Mouse (Mus musculus) testis, postnatal 10 days (tissue): ENCODE data around the gene Pgam2.
A peak's percentile ranks its signal among the peaks of the same experiment; 100 is the strongest.

ENCODE experiments used
- DNase-seq: peaks from one replicate; pipeline ENCODE4 v3.0.0; 2021; ENCODE audit warnings: low spot score

Pgam2 gene

DNA sequence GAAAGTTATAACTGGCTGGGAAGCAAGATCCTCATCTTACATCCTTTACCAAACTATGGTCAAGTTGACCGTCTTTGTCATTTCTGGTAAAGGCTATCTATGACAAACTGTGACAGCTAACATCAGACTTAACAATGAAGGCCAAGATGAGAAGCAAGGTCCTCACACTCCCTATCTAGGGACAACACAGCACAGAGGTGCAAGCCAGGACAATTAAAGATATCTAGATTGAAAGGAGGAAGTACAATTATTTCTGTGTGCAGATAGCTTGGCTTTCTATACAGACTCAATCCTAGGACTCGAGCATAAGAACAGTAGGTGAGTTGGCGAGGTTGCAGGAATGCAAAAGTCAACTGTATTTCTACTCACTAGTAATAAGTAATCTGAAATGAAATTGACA lies 2.2 kb upstream of the Pgam2 start:
- DNase-seq, result no peak

DNA sequence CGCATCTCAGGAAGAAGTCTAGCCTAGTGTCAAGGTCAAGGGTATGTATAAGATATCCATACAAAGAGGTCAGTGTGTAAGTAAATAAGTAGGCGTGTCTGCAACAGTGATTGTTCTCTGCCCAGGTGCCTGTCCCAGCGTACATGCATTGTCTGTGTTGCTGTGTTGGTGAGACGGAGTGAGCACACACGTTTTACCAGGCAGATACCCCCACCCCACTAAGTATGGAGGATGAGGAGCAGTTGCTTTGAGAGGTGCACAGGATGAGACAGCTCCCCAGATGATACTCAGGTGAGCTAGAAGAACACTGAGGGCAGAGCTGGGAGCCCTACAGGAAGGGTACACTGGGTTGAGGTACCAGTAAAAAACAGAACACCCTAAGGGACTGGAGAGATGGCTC lies 641 bp upstream of the Pgam2 start:
- DNase-seq, result no peak

- no peak for DNase-seq
Observed at GRCm38 (mm10) chr11:5802457-5803217, 896 bp downstream of the Pgam2 start.

DNA sequence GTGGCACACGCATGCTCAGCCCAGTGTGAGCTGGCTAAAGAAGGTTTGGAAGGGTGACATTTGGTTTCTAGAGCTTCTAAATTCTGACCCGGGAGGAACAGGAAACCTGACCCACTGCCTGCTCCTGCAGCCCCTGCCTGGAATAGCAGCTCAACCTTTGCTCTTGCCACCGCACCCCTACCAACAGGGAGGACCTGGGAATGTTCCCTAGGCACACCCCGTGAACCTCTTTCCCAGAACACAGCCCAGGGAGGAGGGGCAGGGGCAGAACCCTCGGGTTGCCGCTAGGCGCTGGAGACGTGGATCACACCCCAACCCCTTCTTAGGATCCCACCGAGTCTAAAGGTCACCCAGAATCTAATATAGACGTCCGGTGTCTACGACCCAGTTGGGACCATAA lies 1.5 kb downstream of the Pgam2 start:
- DNase-seq, result no peak

DNA sequence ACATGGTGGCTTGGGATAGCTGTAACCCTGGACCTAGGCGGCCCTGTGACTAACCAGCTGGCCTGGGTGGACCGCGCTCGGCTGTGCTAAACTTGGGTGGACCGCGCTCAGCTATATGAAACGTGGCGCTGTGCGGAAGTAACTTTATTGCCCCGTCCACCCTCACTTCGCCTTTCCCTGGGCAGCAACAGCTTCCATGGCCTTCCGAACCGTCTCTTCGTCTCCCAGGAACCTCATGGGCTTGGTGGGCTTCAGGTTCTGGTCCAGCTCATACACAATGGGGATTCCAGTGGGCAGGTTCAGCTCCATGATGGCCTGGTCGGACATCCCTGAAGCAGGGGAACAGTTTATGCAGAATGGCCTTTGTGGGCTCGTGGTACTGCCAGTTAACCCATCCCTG lies 2.0 kb downstream of the Pgam2 start:
- no peak for DNase-seq

GRCm38 (mm10) chr11:5799621-5800490 lies 3.7 kb downstream of the Pgam2 start:
- DNase-seq, result no peak

- DNase-seq, result no peak
Observed at GRCm38 (mm10) chr11:5797928-5798327, 5.6 kb downstream of the Pgam2 start.

GRCm38 (mm10) chr11:5797371-5797770 lies 6.2 kb downstream of the Pgam2 start:
- no peak for DNase-seq

DNA sequence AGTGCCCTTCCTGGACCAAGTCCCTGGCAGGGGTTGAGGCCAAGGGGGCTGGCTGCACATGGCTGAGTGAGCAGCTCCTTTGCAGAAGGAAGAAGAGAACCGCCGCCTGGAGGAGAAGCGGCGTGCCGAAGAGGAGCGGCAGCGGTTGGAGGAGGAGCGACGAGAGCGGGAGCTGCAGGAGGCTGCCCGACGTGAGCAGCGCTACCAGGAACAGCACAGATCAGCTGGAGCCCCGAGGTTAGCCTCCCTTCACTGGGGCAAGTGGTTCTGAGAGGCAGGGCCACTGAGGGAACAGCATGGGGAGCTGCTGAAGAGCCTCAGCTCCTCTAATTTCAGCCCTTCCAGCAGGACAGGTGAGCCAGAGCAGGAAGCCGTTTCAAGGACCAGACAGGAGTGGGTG lies 6.6 kb downstream of the Pgam2 start:
- DNase-seq, result no peak

DNA sequence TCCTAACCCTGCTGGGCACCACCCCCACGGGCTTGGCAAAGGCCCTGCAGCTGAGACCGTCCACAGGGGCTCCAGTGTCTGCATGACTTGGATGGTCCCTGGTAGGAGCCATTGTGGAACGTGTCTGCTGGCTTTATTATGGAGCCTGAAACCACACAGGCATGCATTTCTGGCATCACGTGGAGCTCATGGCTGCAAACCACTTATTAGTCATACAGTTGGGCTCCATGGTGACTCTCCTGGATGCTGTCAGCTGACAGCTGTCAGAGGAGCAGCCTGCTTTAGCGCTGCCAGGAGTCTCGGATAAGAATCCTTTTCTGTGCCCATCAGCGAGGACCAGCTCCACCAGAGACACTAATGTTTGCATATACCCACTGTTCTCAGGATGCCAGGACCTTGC lies 7.8 kb downstream of the Pgam2 start:
- DNase-seq, result no peak

- DNase-seq, result no peak
Observed at GRCm38 (mm10) chr11:5795290-5795689, 8.2 kb downstream of the Pgam2 start.

GRCm38 (mm10) chr11:5790431-5790830 lies 13.1 kb downstream of the Pgam2 start:
- no peak for DNase-seq

- DNase-seq, result no peak
Observed at GRCm38 (mm10) chr11:5789754-5790333, 13.7 kb downstream of the Pgam2 start.

- no peak for DNase-seq
Observed at GRCm38 (mm10) chr11:5789071-5789753, 14.3 kb downstream of the Pgam2 start.

DNA sequence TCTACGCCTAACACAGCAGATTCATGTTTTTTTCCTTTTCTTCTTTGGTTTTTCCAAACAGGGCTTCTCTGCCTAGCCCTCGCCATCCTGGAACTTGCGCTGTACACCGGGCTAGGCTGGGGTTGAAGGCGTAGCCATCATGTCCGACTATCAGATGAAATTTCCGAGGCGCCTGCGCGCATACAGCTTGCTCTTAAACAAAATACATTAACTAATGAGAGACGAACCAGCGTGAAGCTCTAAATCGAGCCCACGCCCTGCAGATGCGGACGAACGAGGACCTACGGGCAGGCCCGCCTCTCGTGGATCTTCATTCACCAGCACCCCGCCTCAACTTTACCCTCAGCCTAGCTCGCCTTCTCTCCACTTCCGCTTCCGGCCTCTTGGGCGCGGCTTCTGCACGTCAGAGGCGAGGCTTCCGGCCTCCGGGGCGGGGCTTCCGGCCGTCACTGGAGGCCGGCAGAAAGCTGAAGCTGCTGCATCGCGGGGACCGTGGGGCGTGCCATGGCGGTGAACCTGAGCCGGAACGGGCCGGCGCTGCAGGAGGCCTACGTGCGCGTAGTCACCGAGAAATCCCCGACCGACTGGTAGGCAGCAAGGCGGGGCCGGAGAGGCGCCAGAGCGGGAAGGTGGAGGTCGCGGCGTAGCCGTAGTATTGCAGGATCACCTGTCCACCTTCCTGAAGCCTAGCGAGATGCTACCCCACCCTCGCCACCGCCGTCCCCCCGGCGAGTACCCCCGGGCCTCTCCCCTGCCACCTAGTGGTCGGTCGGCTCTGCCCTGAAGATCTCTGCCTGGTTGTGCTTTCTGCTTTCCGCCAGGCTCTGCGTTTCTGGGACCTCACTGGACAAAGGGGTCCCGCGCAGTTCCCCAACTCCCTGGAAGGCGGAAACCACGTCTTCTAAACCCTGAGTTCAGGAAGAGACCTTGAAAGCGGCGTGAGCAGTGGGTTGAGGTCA lies 15.2 kb downstream of the Pgam2 start, which contains the start of gene Dbnl:
Dbnl (plus strand) TSS at position 433 of the 959 bp plus-strand sequence.
- peak; percentile 96 for DNase-seq

DNA sequence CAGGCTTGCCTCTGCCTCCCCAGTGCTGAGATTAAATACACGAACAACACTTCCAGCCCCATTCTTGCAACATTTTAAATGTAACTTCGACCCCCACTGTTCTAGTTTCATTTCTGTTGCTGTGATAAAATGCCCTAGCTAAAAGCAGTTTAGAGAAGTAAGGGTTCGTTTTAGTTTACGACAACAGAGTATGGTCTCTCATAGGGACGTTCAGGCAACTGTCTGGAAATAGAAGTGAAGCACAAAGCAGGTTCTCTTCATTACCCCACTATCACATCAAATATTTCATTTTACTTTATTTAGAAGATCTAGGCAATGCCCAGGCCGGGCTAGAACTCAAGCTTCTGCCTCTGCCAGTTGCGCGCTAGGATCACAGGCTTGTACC lies 15.9 kb downstream of the Pgam2 start:
- no peak for DNase-seq

DNA sequence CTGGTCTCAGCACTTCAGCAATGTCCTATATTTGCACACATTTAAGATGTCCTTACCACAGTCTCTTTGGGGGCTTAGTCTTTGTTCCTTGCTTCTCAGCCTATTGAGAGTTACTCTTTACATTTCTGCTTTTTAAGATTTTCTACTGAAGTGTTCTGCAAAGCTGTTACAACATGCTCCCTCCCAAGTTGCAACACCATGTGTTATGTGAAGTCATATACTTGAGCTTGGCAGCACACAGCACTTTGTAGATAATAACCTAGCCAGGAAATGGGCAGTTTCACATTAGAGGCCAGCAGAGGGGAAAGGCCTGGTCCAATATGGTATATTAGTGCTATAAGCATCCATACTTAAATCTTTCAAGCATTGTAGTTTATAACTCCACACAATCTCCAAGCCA lies 17.8 kb downstream of the Pgam2 start:
- DNase-seq, result no peak

- DNase-seq, result no peak
Observed at GRCm38 (mm10) chr11:5782199-5782944, 21.2 kb downstream of the Pgam2 start.

GRCm38 (mm10) chr11:5780035-5780499 lies 23.5 kb downstream of the Pgam2 start:
- DNase-seq, result no peak

GRCm38 (mm10) chr11:5778481-5778880 lies 25.1 kb downstream of the Pgam2 start:
- no peak for DNase-seq
